Mouse (Mus musculus) midbrain, embryonic 15.5 days (tissue): ENCODE measurements around the gene Olfr1208. TPM values are rescaled to one million over a fixed set of nuclear protein-coding genes. Genes with fewer than 3 reads are reported as not detected.

Experiments
- ATAC-seq: fragments of 200-750 bp; cut with Nextera tagmentation; replicated peaks from 2 replicates; pipeline ENCODE4 v1.8.0; 2017; ENCODE audit warnings: moderate TSS enrichment
- H3K27ac ChIP-seq: fragments of 300-500 bp; sonication (generic); 2 replicates; pipeline ENCODE4 v1.5.1; 2015; ENCODE audit warnings: mild to moderate bottlenecking, inconsistent platforms
- H3K27me3 ChIP-seq: fragments of 300-500 bp; sonication (generic); replicated peaks from 2 replicates; pipeline ENCODE4 v1.6.1; 2015; ENCODE audit warnings: inconsistent platforms
- H3K36me3 ChIP-seq: fragments of 300-500 bp; sonication (generic); replicated peaks from 2 replicates; pipeline ENCODE4 v1.6.1; 2015; ENCODE audit warnings: inconsistent platforms
- H3K4me1 ChIP-seq: fragments of 300-500 bp; sonication (generic); 2 replicates; pipeline ENCODE4 v1.6.1; 2015; ENCODE audit warnings: inconsistent platforms
- H3K4me2 ChIP-seq: fragments of 300-500 bp; sonication (generic); 2 replicates; pipeline ENCODE4 v1.6.1; 2015; ENCODE audit warnings: inconsistent platforms, mild to moderate bottlenecking, moderate library complexity
- H3K4me3 ChIP-seq: fragments of 300-500 bp; sonication (generic); 2 replicates; pipeline ENCODE4 v1.5.1; 2015; ENCODE audit warnings: mild to moderate bottlenecking, inconsistent platforms
- H3K9ac ChIP-seq: fragments of 300-500 bp; sonication (generic); 2 replicates; pipeline ENCODE4 v1.6.1; 2015; ENCODE audit warnings: mild to moderate bottlenecking, inconsistent platforms
- H3K9me3 ChIP-seq: fragments of 300-500 bp; sonication (generic); 2 replicates; pipeline ENCODE4 v1.6.1; 2016; ENCODE audit warnings: inconsistent platforms
- WGBS: fragments of 180-500 bp; shearing (Covaris S2); methylation state at CpG from one replicate; pipeline ENCODE4 v1.1.7; 2015; ENCODE audit warnings: mixed read lengths; 5-methylcytosine and 5-hydroxymethylcytosine counted together
- polyA plus RNA-seq: library from polyadenylated mRNA; unstranded; fragments of >200 nt; fragmentation: Nextera tagmentation; extraction: Ambion mirVana; gene quantifications from 2 replicates; pipeline ENCODE4 v1.2.1, GENCODE M21; 2015

Olfr1208 gene
- not detected in 2 replicates for polyA plus RNA-seq

DNA sequence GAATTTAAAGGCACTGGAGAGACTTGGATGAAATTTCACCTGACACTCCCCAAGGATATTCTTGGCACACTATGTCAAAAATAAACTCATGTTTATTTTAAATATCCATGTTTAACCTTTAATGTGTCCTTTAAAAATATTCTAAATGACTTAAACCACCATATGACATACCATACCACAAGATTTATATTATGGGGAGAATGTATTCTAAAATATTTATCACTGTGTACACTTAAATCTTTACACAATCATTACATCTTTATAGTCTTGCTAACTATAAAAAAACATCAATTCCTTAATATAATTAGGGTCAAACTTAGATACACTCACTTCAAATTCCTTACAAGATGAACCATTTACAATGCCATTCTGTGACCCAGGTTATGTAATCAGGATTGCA is at the start of gene Olfr1208:
Olfr1208 (minus strand) TSS at position 101 of the 400 bp plus-strand sequence.
- Histone ChIP-seq H3K27ac (no peak within 1 kb of the TSS), H3K9me3 (no peaks in the 10 kb centered on the region), H3K9ac (no peak within 1 kb of the TSS), H3K4me1 (no peaks in the 10 kb centered on the region), H3K36me3 (no peaks in the 10 kb centered on the region), H3K4me2 (no peak within 1 kb of the TSS), H3K27me3 (no peaks in the 10 kb centered on the region), H3K4me3 (no peak within 1 kb of the TSS)
- ATAC-seq = no peak

DNA sequence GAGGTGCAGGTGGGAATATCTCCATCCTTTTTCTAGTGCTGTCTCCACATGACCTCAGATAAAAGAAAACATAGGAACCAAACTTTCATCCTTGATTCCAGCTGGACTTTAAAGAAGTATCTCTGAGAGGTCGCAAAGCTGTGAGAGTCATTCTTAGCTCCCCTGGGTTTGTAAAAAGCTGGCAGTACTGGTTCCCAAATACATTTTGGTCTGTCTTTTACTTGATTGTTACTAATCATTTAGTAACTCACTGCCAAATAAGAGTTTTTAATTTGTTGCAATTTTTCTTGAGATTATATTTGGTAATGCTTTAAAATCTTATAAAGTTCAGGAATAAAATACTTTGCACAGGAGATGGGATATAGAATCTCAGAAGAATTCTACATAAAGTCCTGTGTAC is 35.9 kb upstream of the Olfr1208 start, which contains the start of gene Olfr1211:
Olfr1211 (minus strand) TSS at position 101 of the 400 bp plus-strand sequence.
- no peaks in the 10 kb centered on the region for H3K36me3 ChIP-seq
- H3K9me3 ChIP-seq = no peaks in the 10 kb centered on the region
- no peak for ATAC-seq
- no peak within 1 kb of the TSS for H3K4me2 ChIP-seq
- no peaks in the 10 kb centered on the region for H3K4me1 ChIP-seq
- no peaks in the 10 kb centered on the region for H3K27me3 ChIP-seq
- 94% methylated on average over 1 of the region's 1 CpGs for WGBS
- H3K27ac ChIP-seq = no peak within 1 kb of the TSS
- H3K9ac ChIP-seq = no peak within 1 kb of the TSS
- H3K4me3 ChIP-seq = no peak within 1 kb of the TSS

DNA sequence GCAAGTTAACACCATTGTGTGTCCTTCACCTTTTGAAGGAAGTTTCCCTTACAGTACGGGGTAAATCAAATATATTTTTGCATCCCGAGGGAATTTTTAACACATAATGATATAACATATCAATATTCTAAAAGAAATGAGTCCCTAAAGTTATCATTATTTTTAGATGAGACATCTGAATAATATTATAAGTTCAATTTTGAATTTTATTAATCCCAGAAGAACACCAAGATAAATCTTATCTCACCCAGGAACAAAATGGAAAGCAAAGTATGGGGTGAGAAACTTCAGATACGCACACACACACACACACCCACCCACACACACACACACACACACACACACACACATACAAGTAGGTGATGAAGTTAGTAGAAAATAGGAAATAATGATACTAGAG is 12.9 kb upstream of the Olfr1208 start, which contains the start of gene Olfr1209:
Olfr1209 (minus strand) TSS at position 101 of the 400 bp plus-strand sequence.
- H3K27me3 ChIP-seq = no peaks in the 10 kb centered on the region
- no peaks in the 10 kb centered on the region for H3K4me1 ChIP-seq
- H3K4me3 ChIP-seq = no peak within 1 kb of the TSS
- WGBS = 95% methylated on average over 3 of the region's 3 CpGs
- no peak within 1 kb of the TSS for H3K27ac ChIP-seq
- ATAC-seq = no peak
- no peak within 1 kb of the TSS for H3K4me2 ChIP-seq
- H3K36me3 ChIP-seq = no peaks in the 10 kb centered on the region
- H3K9ac ChIP-seq = no peak within 1 kb of the TSS
- H3K9me3 ChIP-seq = no peaks in the 10 kb centered on the region

DNA sequence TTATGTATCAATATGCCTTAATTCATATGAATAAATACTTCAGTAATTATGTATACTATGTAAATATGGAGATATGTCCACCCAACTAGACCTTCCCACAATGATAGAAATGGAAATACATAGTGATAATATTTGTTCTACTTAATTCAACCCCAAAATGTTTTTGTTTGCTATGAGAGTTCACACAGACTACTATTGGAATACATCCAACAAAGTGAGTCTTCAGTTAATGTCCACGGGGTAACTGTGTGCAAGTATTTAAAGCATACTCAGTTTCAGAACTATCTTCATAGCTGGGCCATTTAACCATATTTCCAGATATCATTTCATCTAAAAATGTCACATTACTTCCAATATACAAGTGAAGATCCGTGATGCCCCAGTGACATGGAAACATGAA is 39.2 kb downstream of the Olfr1208 start, which contains the start of gene Olfr1206:
Olfr1206 (plus strand) TSS at position 301 of the 400 bp plus-strand sequence.
- Histone ChIP-seq H3K9me3 (no peaks in the 10 kb centered on the region), H3K27me3 (no peaks in the 10 kb centered on the region), H3K27ac (no peak within 1 kb of the TSS), H3K4me3 (no peak within 1 kb of the TSS), H3K4me2 (no peak within 1 kb of the TSS), H3K9ac (no peak within 1 kb of the TSS), H3K4me1 (no peaks in the 10 kb centered on the region), H3K36me3 (no peaks in the 10 kb centered on the region)
- no peak for ATAC-seq
- WGBS = 85% methylated on average over 2 of the region's 2 CpGs

DNA sequence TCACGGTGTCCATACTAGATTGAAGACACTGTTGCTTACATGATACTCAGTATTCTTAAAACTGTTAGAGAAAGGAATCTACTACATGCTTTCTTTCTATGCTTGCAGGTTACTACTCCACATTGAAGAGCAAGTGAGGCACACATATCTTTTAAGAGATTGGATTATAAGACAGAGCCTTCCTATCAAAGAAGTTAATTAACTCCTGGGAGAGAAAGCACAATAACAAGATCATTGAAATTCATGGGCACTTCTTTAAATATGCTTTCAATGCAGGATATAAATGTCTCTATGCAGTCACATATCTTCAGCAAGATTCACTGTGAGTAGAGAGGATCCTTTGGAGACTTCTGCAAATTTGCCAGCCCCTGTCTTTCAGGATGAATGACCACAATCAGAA is 53.1 kb downstream of the Olfr1208 start, which contains the start of gene Olfr1204:
Olfr1204 (plus strand) TSS at position 301 of the 400 bp plus-strand sequence.
- Histone ChIP-seq H3K27me3 (no peaks in the 10 kb centered on the region), H3K27ac (no peak within 1 kb of the TSS), H3K9me3 (no peaks in the 10 kb centered on the region), H3K4me3 (no peak within 1 kb of the TSS), H3K9ac (no peak within 1 kb of the TSS), H3K36me3 (no peaks in the 10 kb centered on the region), H3K4me2 (no peak within 1 kb of the TSS), H3K4me1 (no peaks in the 10 kb centered on the region)
- no peak for ATAC-seq
- WGBS = 96% methylated on average over 1 of the region's 1 CpGs

Other genes with a start within 250 kb of the Olfr1208 start
- gene Olfr1193, start 226.7 kb downstream of the Olfr1208 start, polyA plus RNA-seq = not detected in 2 replicates
- gene Olfr1195, start 213.1 kb downstream of the Olfr1208 start, polyA plus RNA-seq = not detected in 2 replicates
- gene Olfr1196, start 197.7 kb downstream of the Olfr1208 start, polyA plus RNA-seq = not detected in 2 replicates
- not detected in 2 replicates for gene Olfr1197, start 169.9 kb downstream of the Olfr1208 start, polyA plus RNA-seq
- gene Olfr1198, start 150.9 kb downstream of the Olfr1208 start, polyA plus RNA-seq = not detected in 2 replicates
- not detected in 2 replicates for gene Olfr1199, start 141.8 kb downstream of the Olfr1208 start, polyA plus RNA-seq
- gene Olfr1200, start 131.8 kb downstream of the Olfr1208 start, polyA plus RNA-seq = not detected in 2 replicates
- not detected in 2 replicates for gene Olfr1201, start 109.3 kb downstream of the Olfr1208 start, polyA plus RNA-seq
- not detected in 2 replicates for gene Olfr1202, start 87.8 kb downstream of the Olfr1208 start, polyA plus RNA-seq
- not detected in 2 replicates for gene Olfr1205, start 72.6 kb downstream of the Olfr1208 start, polyA plus RNA-seq
- gene Olfr1204, start 53.0 kb downstream of the Olfr1208 start, polyA plus RNA-seq = not detected in 2 replicates
- not detected in 2 replicates for gene Olfr1206, start 39.1 kb downstream of the Olfr1208 start, polyA plus RNA-seq
- gene Olfr1209, start 12.8 kb upstream of the Olfr1208 start, polyA plus RNA-seq = not detected in 2 replicates
- not detected in 2 replicates for gene Olfr1211, start 35.8 kb upstream of the Olfr1208 start, polyA plus RNA-seq
- not detected in 2 replicates for gene Olfr1212, start 51.7 kb upstream of the Olfr1208 start, polyA plus RNA-seq
- gene Gm13762, start 78.0 kb upstream of the Olfr1208 start, polyA plus RNA-seq = not detected in 2 replicates
- gene Olfr1214, start 90.3 kb upstream of the Olfr1208 start, polyA plus RNA-seq = not detected in 2 replicates
- not detected in 2 replicates for gene Olfr1215, start 104.7 kb upstream of the Olfr1208 start, polyA plus RNA-seq
- gene Olfr1216, start 116.0 kb upstream of the Olfr1208 start, polyA plus RNA-seq = not detected in 2 replicates
- not detected in 2 replicates for gene Olfr1217, start 129.8 kb upstream of the Olfr1208 start, polyA plus RNA-seq
- not detected in 2 replicates for gene Olfr1218, start 158.9 kb upstream of the Olfr1208 start, polyA plus RNA-seq
- gene Olfr1219, start 181.2 kb upstream of the Olfr1208 start, polyA plus RNA-seq = not detected in 2 replicates
- not detected in 2 replicates for gene Olfr1220, start 204.5 kb upstream of the Olfr1208 start, polyA plus RNA-seq
- gene Olfr1221, start 215.0 kb upstream of the Olfr1208 start, polyA plus RNA-seq = not detected in 2 replicates
- not detected in 2 replicates for gene Olfr1222, start 230.7 kb upstream of the Olfr1208 start, polyA plus RNA-seq
- not detected in 2 replicates for gene Olfr1223, start 249.2 kb upstream of the Olfr1208 start, polyA plus RNA-seq